Mouse (Mus musculus): ENCODE data around the gene Abcc5.

GRCm38 (mm10) chr16:20338616-20339015, 87.6 kb downstream of the Abcc5 start:
- TF ChIP-seq CTCF (IDR thresholded peaks at IDR 0.05; ENCODE audit: borderline replicate concordance, insufficient read depth, low read length) (no peak), POLR2A (IDR thresholded peaks at IDR 0.05; ENCODE audit: low read depth, low read length) (no peak)
